Mouse (Mus musculus): Measurements from ENCODE around the gene Hoxa13. TPM values are rescaled to one million over a fixed set of nuclear protein-coding genes. Genes with fewer than 3 reads are reported as not detected.

Hoxa13 gene
- polyA plus RNA-seq, 1 experiment from 2014 or later, result 0.43 TPM

- H3K27me3 ChIP-seq, result peaks cover 15% of the 10 kb centered on the region; the same call in 1 of the 2 replicates
These were observed 44.7 kb downstream of the Hoxa13 start for GRCm38 (mm10) chr6:52215771-52216535.

GRCm38 (mm10) chr6:52215070-52215469 lies 45.6 kb downstream of the Hoxa13 start:
- H3K9ac ChIP-seq, result peak overlapping the region; percentile 78; the same call in 1 of the 2 replicates
- WGBS, result 36% methylated on average over 3 of the region's 3 CpGs
- H3K4me1 ChIP-seq, result peaks cover 65% of the 10 kb centered on the region
- no peak for ATAC-seq (replicated peaks; ENCODE audit: low FRiP score)
- peak overlapping the region; percentile 92 for H3K4me2 ChIP-seq
- no peaks in the 10 kb centered on the region for H3K9me3 ChIP-seq (replicated peaks)
- peak overlapping the region; percentile 99; the same call in 1 of the 2 replicates for H3K27ac ChIP-seq
- peak overlapping the region; percentile 67 for H3K4me3 ChIP-seq (replicated peaks)
- H3K27me3 ChIP-seq, result peaks cover 15% of the 10 kb centered on the region; the same call in 1 of the 2 replicates
- no peaks in the 10 kb centered on the region for H3K36me3 ChIP-seq

More at GRCm38 (mm10) chr6:52215771-52216535, 44.7 kb downstream of the Hoxa13 start:
- no peaks in the 10 kb centered on the region for H3K36me3 ChIP-seq
- H3K27ac ChIP-seq, result peak overlapping the region; percentile 99
- H3K9me3 ChIP-seq (replicated peaks), result no peaks in the 10 kb centered on the region
- 1% methylated on average over 30 of the region's 30 CpGs for WGBS
- peaks cover 61% of the 10 kb centered on the region for H3K4me1 ChIP-seq
- ATAC-seq (replicated peaks; ENCODE audit: low FRiP score), result no peak
- H3K4me2 ChIP-seq, result peak overlapping the region; percentile 92
- H3K9ac ChIP-seq, result peak overlapping the region; percentile 78
- peak overlapping the region; percentile 67 for H3K4me3 ChIP-seq (replicated peaks)

- Histone ChIP-seq H3K27me3 (peaks cover 15% of the 10 kb centered on the region; the same call in 1 of the 2 replicates), H3K9ac (0 out of 2 replicates have a peak overlapping the region, but pooled peaks have one; percentile 4), H3K9me3 (replicated peaks) (no peaks in the 10 kb centered on the region), H3K27ac (peak overlapping the region; percentile 99), H3K4me3 (replicated peaks) (peak overlapping the region; percentile 69), H3K4me1 (peaks cover 66% of the 10 kb centered on the region), H3K4me2 (peak overlapping the region; percentile 92), H3K36me3 (no peaks in the 10 kb centered on the region)
- 18% methylated on average over 5 of the region's 5 CpGs for WGBS
- no peak for ATAC-seq (replicated peaks; ENCODE audit: low FRiP score)
These were observed 46.4 kb downstream of the Hoxa13 start for GRCm38 (mm10) chr6:52214271-52214670.

GRCm38 (mm10) chr6:52213119-52213986 lies 47.3 kb downstream of the Hoxa13 start, which contains the start of the genes Hoxa3 and Gm28308:
Hoxa3 (minus strand) TSS chr6:52213336.
Gm28308 (minus strand) TSS chr6:52213339.
- Histone ChIP-seq H3K27ac (peak within 1 kb of the TSS; percentile 99), H3K4me1 (peaks cover 66% of the 10 kb centered on the region), H3K9ac (peak within 1 kb of the TSS; percentile 85), H3K27me3 (peaks cover 15% of the 10 kb centered on the region; the same call in 1 of the 2 replicates), H3K9me3 (replicated peaks) (no peaks in the 10 kb centered on the region), H3K4me3 (replicated peaks) (peak within 1 kb of the TSS; percentile 69), H3K4me2 (peak within 1 kb of the TSS; percentile 92), H3K36me3 (no peaks in the 10 kb centered on the region)
- 3% methylated on average over 38 of the region's 38 CpGs for WGBS
- ATAC-seq (replicated peaks; ENCODE audit: low FRiP score), result peak; percentile 52

- Histone ChIP-seq H3K4me3 (replicated peaks) (peak overlapping the region; percentile 69), H3K4me1 (peaks cover 66% of the 10 kb centered on the region), H3K9ac (peak overlapping the region; percentile 85), H3K27ac (peak overlapping the region; percentile 99), H3K9me3 (replicated peaks) (no peaks in the 10 kb centered on the region), H3K4me2 (peak overlapping the region; percentile 92), H3K36me3 (no peaks in the 10 kb centered on the region), H3K27me3 (peaks cover 15% of the 10 kb centered on the region; the same call in 1 of the 2 replicates)
- 0 out of 2 replicates have a peak, but pooled peaks have one; percentile 12 for ATAC-seq (replicated peaks; ENCODE audit: low FRiP score)
- WGBS, result under 1% methylated on average over 22 of the region's 22 CpGs
These were observed 48.0 kb downstream of the Hoxa13 start for GRCm38 (mm10) chr6:52212556-52213118.

GRCm38 (mm10) chr6:52211961-52212360 lies 48.7 kb downstream of the Hoxa13 start:
- Histone ChIP-seq H3K9ac (peak overlapping the region; percentile 85), H3K9me3 (replicated peaks) (no peaks in the 10 kb centered on the region), H3K4me3 (replicated peaks) (peak overlapping the region; percentile 69), H3K27ac (peak overlapping the region; percentile 99), H3K27me3 (peaks cover 13% of the 10 kb centered on the region; the same call in 1 of the 2 replicates), H3K36me3 (no peaks in the 10 kb centered on the region), H3K4me2 (peak overlapping the region; percentile 92), H3K4me1 (peaks cover 70% of the 10 kb centered on the region)
- under 1% methylated on average over 13 of the region's 13 CpGs for WGBS
- no peak for ATAC-seq (replicated peaks; ENCODE audit: low FRiP score)

GRCm38 (mm10) chr6:52211170-52211935 lies 49.3 kb downstream of the Hoxa13 start:
- peak overlapping the region; percentile 92 for H3K4me2 ChIP-seq
- peak; percentile 40 for ATAC-seq (replicated peaks; ENCODE audit: low FRiP score)
- H3K9ac ChIP-seq, result peak overlapping the region; percentile 85
- H3K27me3 ChIP-seq, result peaks cover 13% of the 10 kb centered on the region; the same call in 1 of the 2 replicates
- WGBS, result under 1% methylated on average over 37 of the region's 37 CpGs
- peak overlapping the region; percentile 69 for H3K4me3 ChIP-seq (replicated peaks)
- peak overlapping the region; percentile 99 for H3K27ac ChIP-seq
- H3K9me3 ChIP-seq (replicated peaks), result no peaks in the 10 kb centered on the region
- 0 out of 2 replicates have a peak, but pooled peaks cover 3% of the 10 kb centered on the region for H3K36me3 ChIP-seq
- peaks cover 75% of the 10 kb centered on the region for H3K4me1 ChIP-seq

- Histone ChIP-seq H3K27ac (peak overlapping the region; percentile 90), H3K4me1 (peaks cover 75% of the 10 kb centered on the region), H3K36me3 (peaks cover 20% of the 10 kb centered on the region), H3K9ac (peak overlapping the region; percentile 62), H3K4me2 (peak overlapping the region; percentile 92), H3K9me3 (replicated peaks) (no peaks in the 10 kb centered on the region), H3K27me3 (peaks cover 4% of the 10 kb centered on the region; the same call in 1 of the 2 replicates), H3K4me3 (replicated peaks) (peak overlapping the region; percentile 69)
- ATAC-seq (replicated peaks; ENCODE audit: low FRiP score), result no peak
- WGBS, result 5% methylated on average over 12 of the region's 12 CpGs
These were observed 51.0 kb downstream of the Hoxa13 start for GRCm38 (mm10) chr6:52209685-52210046.

GRCm38 (mm10) chr6:52208868-52209684 lies 51.6 kb downstream of the Hoxa13 start:
- no peaks in the 10 kb centered on the region for H3K9me3 ChIP-seq (replicated peaks)
- peaks cover 75% of the 10 kb centered on the region for H3K4me1 ChIP-seq
- H3K4me3 ChIP-seq (replicated peaks), result peak overlapping the region; percentile 69
- peak overlapping the region; percentile 90 for H3K27ac ChIP-seq
- H3K27me3 ChIP-seq, result peaks cover 4% of the 10 kb centered on the region; the same call in 1 of the 2 replicates
- H3K4me2 ChIP-seq, result peak overlapping the region; percentile 92
- H3K36me3 ChIP-seq, result peaks cover 21% of the 10 kb centered on the region
- 4% methylated on average over 18 of the region's 18 CpGs for WGBS
- peak; percentile 1; the same call in 1 of the 2 replicates for ATAC-seq (replicated peaks; ENCODE audit: low FRiP score)
- peak overlapping the region; percentile 62 for H3K9ac ChIP-seq

All from kidney, embryonic 15.5 days (tissue).